In the genomic region with DNA sequence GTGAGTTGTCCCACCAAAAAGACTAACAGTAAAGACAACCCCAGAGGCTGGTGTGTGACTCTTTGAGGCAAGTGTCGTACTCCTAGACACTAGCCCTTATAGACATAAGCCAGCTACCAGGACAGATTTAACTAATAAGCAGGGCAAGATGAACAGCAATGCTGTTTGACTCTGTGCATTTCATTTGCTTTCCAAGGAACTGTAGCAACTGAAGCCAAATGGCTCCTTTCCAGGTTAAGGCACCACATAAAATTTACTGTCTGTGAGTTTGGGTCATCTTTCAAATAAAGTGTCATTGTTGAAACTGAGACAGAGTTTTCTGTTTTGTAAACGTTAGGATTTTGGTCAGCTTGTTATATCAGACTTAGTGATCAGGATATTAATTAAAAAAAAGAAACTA, we compare ENCODE assay signal across 29 mouse cellular contexts.
DNase-seq lines count a peak whose midpoint lies in the region; ATAC-seq and TF ChIP-seq lines count a peak whose summit lies in the region.
"Had no signal": no experiment of that assay in that cellular context is flagged by ENCODE, and none has a peak within 500 bp of the region (broad histone marks: within the 10 kb centered on the region; RNA-seq: fewer than 3 reads in every experiment).

No protein-coding gene starts in this region.

- no peaks in the 10 kb centered on the region for H3K9me3 ChIP-seq in hindbrain, postnatal 0 days (ENCODE audit: low read length)
- H3K9me3 ChIP-seq in hindbrain, embryonic 13.5 days = no peaks in the 10 kb centered on the region
- no peaks in the 10 kb centered on the region for H3K9me3 ChIP-seq in lung, postnatal 0 days (ENCODE audit: low read length)
- H3K9me3 ChIP-seq: embryonic facial prominence, embryonic 15.5 days; forebrain, embryonic 12.5 days; heart, embryonic 13.5 days; hindbrain, embryonic 15.5 days; intestine, embryonic 15.5 days; liver, embryonic 12.5 days had no signal

- TF ChIP-seq EP300 in lung, postnatal 0 days (IDR thresholded peaks at IDR 0.05) = no peak

- 61% methylated on average over 2 of the region's 2 CpGs for WGBS in hindbrain, postnatal 0 days
- WGBS in hindbrain, embryonic 13.5 days = 74% methylated on average over 2 of the region's 2 CpGs
- 45% methylated on average over 2 of the region's 2 CpGs for WGBS in lung, postnatal 0 days
- 54% methylated on average over 2 of the region's 2 CpGs for WGBS in lung, adult 2 months

- no peaks in the 10 kb centered on the region for H3K36me3 ChIP-seq in hindbrain, postnatal 0 days (ENCODE audit: insufficient read depth, low read length)
- H3K36me3 ChIP-seq in hindbrain, embryonic 13.5 days = no peaks in the 10 kb centered on the region
- H3K36me3 ChIP-seq in lung, postnatal 0 days (ENCODE audit: insufficient read depth, low read length) = no peaks in the 10 kb centered on the region
- H3K36me3 ChIP-seq: embryonic facial prominence, embryonic 15.5 days; forebrain, embryonic 12.5 days; hindbrain, embryonic 15.5 days; intestine, embryonic 15.5 days; liver, embryonic 12.5 days had no signal

- ATAC-seq in hindbrain, postnatal 0 days = no peak
- no peak for ATAC-seq in hindbrain, embryonic 13.5 days (ENCODE audit: low FRiP score)
- no peak for ATAC-seq in lung, postnatal 0 days
- ATAC-seq: activated CD4-positive, CD25-positive, alpha-beta regulatory T cell, adult 4 months; forebrain, postnatal 0 days; intestine, embryonic 15.5 days; liver, embryonic 12.5 days; liver, postnatal 0 days; midbrain, embryonic 16.5 days had no signal

- H3K27me3 ChIP-seq in hindbrain, postnatal 0 days (ENCODE audit: insufficient read depth, low read length) = no peaks in the 10 kb centered on the region
- H3K27me3 ChIP-seq in hindbrain, embryonic 13.5 days = no peaks in the 10 kb centered on the region
- H3K27me3 ChIP-seq in lung, postnatal 0 days (replicated peaks; ENCODE audit: insufficient read depth, low read length) = no peaks in the 10 kb centered on the region
- H3K27me3 ChIP-seq: embryonic facial prominence, embryonic 15.5 days; forebrain, embryonic 12.5 days; heart, embryonic 13.5 days; hindbrain, embryonic 15.5 days; intestine, embryonic 15.5 days; liver, embryonic 12.5 days had no signal

- no peak for TF ChIP-seq CTCF in hindbrain, postnatal 0 days (IDR thresholded peaks at IDR 0.05; ENCODE audit: low read depth)
- TF ChIP-seq CTCF in lung, postnatal 0 days (IDR thresholded peaks at IDR 0.05) = no peak
- TF ChIP-seq CTCF in lung, adult 2 months (IDR thresholded peaks at IDR 0.05; ENCODE audit: insufficient read depth, low read length) = no peak

- no peak overlapping the region for H3K27ac ChIP-seq in hindbrain, postnatal 0 days
- no peak overlapping the region for H3K27ac ChIP-seq in hindbrain, embryonic 13.5 days
- H3K27ac ChIP-seq in lung, postnatal 0 days (ENCODE audit: low read length) = no peak overlapping the region
- H3K27ac ChIP-seq: embryonic facial prominence, embryonic 15.5 days; forebrain, embryonic 12.5 days; heart, embryonic 13.5 days; hindbrain, embryonic 15.5 days; intestine, embryonic 15.5 days; liver, embryonic 12.5 days had no signal

- no peak overlapping the region for H3K9ac ChIP-seq in hindbrain, postnatal 0 days (replicated peaks; ENCODE audit: low read length)
- no peak overlapping the region for H3K9ac ChIP-seq in hindbrain, embryonic 13.5 days
- no peak overlapping the region for H3K9ac ChIP-seq in lung, postnatal 0 days (replicated peaks; ENCODE audit: low read depth)
- H3K9ac ChIP-seq: embryonic facial prominence, embryonic 15.5 days; forebrain, embryonic 12.5 days; forebrain, postnatal 0 days; heart, embryonic 13.5 days; hindbrain, embryonic 15.5 days; intestine, embryonic 15.5 days; liver, embryonic 12.5 days; liver, postnatal 0 days had no signal

- TF ChIP-seq POLR2A in lung, adult 2 months (IDR thresholded peaks at IDR 0.05; ENCODE audit: borderline replicate concordance, extremely low read depth, low read depth, low read length) = no peak

- no peak overlapping the region for H3K4me3 ChIP-seq in hindbrain, postnatal 0 days (ENCODE audit: low read length)
- H3K4me3 ChIP-seq in hindbrain, embryonic 13.5 days = no peak overlapping the region
- no peak overlapping the region for H3K4me3 ChIP-seq in lung, postnatal 0 days (ENCODE audit: low read depth, low read length)
- no peak overlapping the region for H3K4me3 ChIP-seq in lung, adult 2 months (replicated peaks; ENCODE audit: extremely low read depth, low read depth, low read length)
- H3K4me3 ChIP-seq: embryonic facial prominence, embryonic 15.5 days; forebrain, embryonic 12.5 days; heart, embryonic 13.5 days; hindbrain, embryonic 15.5 days; intestine, embryonic 15.5 days; liver, embryonic 12.5 days had no signal

- peak; percentile 4 for DNase-seq in hindbrain, postnatal 0 days (ENCODE audit: low spot score)
- peak; percentile 25 for DNase-seq in kidney, postnatal 10 days
- DNase-seq in kidney, adult 11 months = no peak
- DNase-seq in lung, postnatal 0 days (ENCODE audit: low spot score) = peak; percentile 28
- no peak for DNase-seq in lung, adult 2 months
- DNase-seq in adipocyte (ENCODE audit: low spot score) = peak; percentile 61
- DNase-seq: adrenal gland, adult 8-10 months; B cell, adult 2 months; cerebellum, adult 11 months; cerebellum, adult 9-11 months; forebrain, postnatal 0 days; gastrocnemius, postnatal 10 days; heart, postnatal 10 days; kidney, postnatal 36 days; left cerebral cortex, postnatal 4 days; liver, postnatal 0 days; right cerebral cortex, postnatal 25 days; thymus, adult 2 months; thymus, postnatal 36 days had no signal

- H3K4me1 ChIP-seq in hindbrain, postnatal 0 days (ENCODE audit: insufficient read depth, low read length) = no peaks in the 10 kb centered on the region
- H3K4me1 ChIP-seq in hindbrain, embryonic 13.5 days (replicated peaks) = no peaks in the 10 kb centered on the region
- no peaks in the 10 kb centered on the region for H3K4me1 ChIP-seq in lung, postnatal 0 days (ENCODE audit: insufficient read depth, low read depth, low read length)
- H3K4me1 ChIP-seq in lung, adult 2 months (ENCODE audit: control insufficient read depth, insufficient read depth, low read length) = no peaks in the 10 kb centered on the region
- H3K4me1 ChIP-seq: embryonic facial prominence, embryonic 15.5 days; forebrain, embryonic 12.5 days; hindbrain, embryonic 15.5 days; intestine, embryonic 15.5 days; liver, embryonic 12.5 days had no signal

- H3K4me2 ChIP-seq in hindbrain, postnatal 0 days (ENCODE audit: low read depth, low read length) = no peak overlapping the region
- H3K4me2 ChIP-seq in hindbrain, embryonic 13.5 days = no peak overlapping the region
- H3K4me2 ChIP-seq in lung, postnatal 0 days (replicated peaks; ENCODE audit: low read depth, low read length) = no peak overlapping the region
- H3K4me2 ChIP-seq: embryonic facial prominence, embryonic 15.5 days; forebrain, embryonic 12.5 days; heart, embryonic 13.5 days; hindbrain, embryonic 15.5 days; intestine, embryonic 15.5 days; liver, embryonic 12.5 days; midbrain, embryonic 11.5 days had no signal

Comparison
In these comparisons a context has a peak if more than half of its experiments do, and no peak if none do; other contexts are left out.
1. DNase-seq: peak in hindbrain, postnatal 0 days (single experiment), kidney, postnatal 10 days (single experiment), lung, postnatal 0 days (single experiment) and adipocyte (single experiment); none in kidney, adult 11 months (single experiment) and lung, adult 2 months (single experiment).